Mouse (Mus musculus): Measurements from ENCODE around the gene Hnf1a.

Hnf1a gene

DNA sequence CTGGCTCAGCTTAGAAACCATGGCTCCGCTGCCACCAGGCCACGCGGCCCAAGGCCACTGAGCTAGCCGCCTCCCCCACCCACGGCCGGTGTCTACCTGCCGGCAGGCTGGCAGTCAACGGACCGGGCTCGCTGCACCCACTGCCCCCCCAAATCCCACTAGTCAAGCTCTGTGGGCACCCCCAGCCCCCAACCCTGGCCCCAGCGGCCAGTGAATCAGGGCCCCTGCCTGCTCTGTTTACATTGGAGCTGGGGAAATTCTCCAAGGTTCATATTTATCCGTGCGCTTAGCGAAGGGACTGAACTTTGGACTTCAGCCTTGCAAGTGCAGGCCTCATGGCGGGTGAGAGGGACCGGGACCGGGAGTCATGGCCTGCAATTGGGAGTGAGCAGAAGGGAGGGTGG lies at the start of gene Hnf1a:
Gene Hnf1a (minus strand): TSS at position 271 of the 404 bp plus-strand sequence.
- DNase-seq (ENCODE audit: low spot score in 2 of 2), result no peak

- DNase-seq (ENCODE audit: low spot score in 2 of 2), result no peak
Measured at GRCm38 (mm10) chr5:115018813-115019212, 47.9 kb upstream of the Hnf1a start.

GRCm38 (mm10) chr5:115018270-115018669 lies 47.4 kb upstream of the Hnf1a start:
- no peak for DNase-seq (ENCODE audit: low spot score in 2 of 2)

- DNase-seq (ENCODE audit: low spot score in 2 of 2), result no peak
Measured at GRCm38 (mm10) chr5:115015121-115015520, 44.2 kb upstream of the Hnf1a start.

DNA sequence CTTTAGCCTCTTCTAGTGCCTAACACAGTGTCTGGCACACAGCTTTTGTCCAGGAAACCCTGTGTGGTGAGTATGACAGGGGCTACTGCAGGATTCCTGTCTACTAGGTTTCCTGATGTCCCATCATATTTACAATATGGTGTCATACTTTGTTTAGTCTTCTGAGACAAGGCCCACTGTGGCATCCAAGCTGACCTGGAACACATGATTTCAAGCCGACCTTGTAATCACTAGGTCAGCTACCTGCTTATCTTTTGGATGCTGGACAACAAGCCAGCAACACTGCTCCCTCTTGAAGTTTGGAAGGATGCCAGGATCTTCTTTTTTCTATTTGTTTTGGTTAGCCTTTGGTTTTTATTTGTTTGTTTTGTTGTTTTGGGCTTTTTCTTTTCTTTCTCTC lies 43.7 kb upstream of the Hnf1a start:
- no peak for DNase-seq (ENCODE audit: low spot score in 2 of 2)

GRCm38 (mm10) chr5:115013436-115013835 lies 42.5 kb upstream of the Hnf1a start:
- no peak for DNase-seq (ENCODE audit: low spot score in 2 of 2)

GRCm38 (mm10) chr5:115011519-115012261 lies 40.8 kb upstream of the Hnf1a start:
- peak; percentile 42 to 50 for DNase-seq (ENCODE audit: low spot score in 2 of 2)

GRCm38 (mm10) chr5:115011217-115011518 lies 40.3 kb upstream of the Hnf1a start:
- no peak for DNase-seq (ENCODE audit: low spot score in 2 of 2)

DNA sequence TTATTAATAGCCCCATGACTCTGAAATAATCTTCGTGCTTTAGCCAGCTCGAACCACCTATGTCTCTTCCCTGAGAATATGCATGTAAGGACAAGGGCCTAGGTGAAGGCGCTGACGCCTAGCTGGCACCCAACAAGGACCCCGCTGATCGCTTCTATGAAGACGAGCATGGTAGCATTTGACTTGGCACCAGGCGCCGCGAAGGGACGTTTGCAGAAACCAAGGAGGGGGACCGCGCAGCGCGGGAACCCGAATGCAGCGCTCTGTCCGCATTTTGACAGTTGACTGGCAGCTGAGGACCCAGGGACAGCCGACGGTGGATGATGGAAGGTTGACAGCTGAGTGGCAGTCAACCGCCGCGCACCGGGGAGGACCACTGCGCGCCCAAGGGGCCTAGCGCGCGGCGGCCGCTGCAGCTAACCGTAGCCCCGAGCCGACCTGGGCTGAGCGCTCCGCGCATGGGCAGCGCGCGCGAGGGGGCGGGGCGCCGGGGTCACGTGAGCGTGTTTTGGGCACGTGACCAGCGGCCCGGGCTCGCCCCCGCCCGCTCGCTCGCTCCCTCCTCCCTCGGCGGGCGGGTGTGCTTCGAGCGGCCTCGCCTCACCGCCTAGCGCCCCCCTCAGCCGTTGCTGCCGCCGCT lies 39.8 kb upstream of the Hnf1a start, which contains the start of gene Sppl3:
Gene Sppl3 (plus strand): TSS at position 561 of the 640 bp plus-strand sequence.
- peak; percentile 96 to 98 for DNase-seq (ENCODE audit: low spot score in 2 of 2)

GRCm38 (mm10) chr5:115009961-115010360 lies 39.1 kb upstream of the Hnf1a start:
- no peak for DNase-seq (ENCODE audit: low spot score in 2 of 2)

DNA sequence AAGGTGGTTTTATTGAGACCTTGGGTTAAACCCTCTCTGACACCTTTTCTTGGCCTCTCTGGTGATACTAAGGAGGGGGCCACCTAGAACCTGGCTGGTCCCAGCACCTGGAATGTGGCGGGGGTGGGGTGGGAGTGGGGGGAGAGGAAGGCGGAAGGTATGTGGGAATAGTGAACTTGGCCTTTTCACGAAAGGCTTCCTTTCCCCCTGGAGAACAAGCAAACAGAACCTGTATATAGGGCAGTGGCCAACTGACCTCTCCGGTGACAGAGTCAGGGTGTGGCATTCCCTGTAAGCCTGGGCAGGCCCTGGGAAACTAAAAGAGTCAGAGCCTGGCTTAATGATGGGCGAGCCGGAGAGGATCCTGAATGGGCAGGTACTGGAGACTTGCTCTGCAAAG lies 38.2 kb upstream of the Hnf1a start:
- no peak for DNase-seq (ENCODE audit: low spot score in 2 of 2)

GRCm38 (mm10) chr5:115008307-115008706 lies 37.4 kb upstream of the Hnf1a start:
- DNase-seq (ENCODE audit: low spot score in 2 of 2), result no peak

GRCm38 (mm10) chr5:115007768-115008167 lies 36.9 kb upstream of the Hnf1a start:
- DNase-seq (ENCODE audit: low spot score in 2 of 2), result no peak

GRCm38 (mm10) chr5:115003224-115003873 lies 32.5 kb upstream of the Hnf1a start:
- no peak for DNase-seq (ENCODE audit: low spot score in 2 of 2)

DNA sequence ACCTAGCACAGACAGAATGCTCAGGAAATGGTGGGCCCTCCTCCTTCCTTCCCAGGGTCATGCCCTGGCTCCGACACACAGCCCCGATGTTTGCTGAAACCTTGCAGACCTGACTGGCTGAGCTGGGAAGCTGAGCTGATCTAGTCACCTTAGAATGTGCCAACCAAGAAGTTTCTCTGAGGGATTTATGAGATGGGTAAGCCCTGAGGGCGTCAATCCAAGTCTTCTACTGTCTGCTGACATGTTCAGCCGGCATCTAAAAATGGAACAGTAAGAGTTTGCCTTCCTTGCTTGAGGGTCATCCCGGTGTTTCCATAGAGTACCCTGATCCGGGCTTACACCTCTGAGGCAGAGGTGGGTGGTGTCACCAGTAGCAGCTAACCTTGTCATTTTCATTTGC lies 31.9 kb upstream of the Hnf1a start:
- DNase-seq (ENCODE audit: low spot score in 2 of 2), result no peak

- no peak for DNase-seq (ENCODE audit: low spot score in 2 of 2)
Measured at GRCm38 (mm10) chr5:115001464-115001863, 30.6 kb upstream of the Hnf1a start.

- DNase-seq (ENCODE audit: low spot score in 2 of 2), result no peak
Measured at GRCm38 (mm10) chr5:115000503-115000902, 29.6 kb upstream of the Hnf1a start.

DNA sequence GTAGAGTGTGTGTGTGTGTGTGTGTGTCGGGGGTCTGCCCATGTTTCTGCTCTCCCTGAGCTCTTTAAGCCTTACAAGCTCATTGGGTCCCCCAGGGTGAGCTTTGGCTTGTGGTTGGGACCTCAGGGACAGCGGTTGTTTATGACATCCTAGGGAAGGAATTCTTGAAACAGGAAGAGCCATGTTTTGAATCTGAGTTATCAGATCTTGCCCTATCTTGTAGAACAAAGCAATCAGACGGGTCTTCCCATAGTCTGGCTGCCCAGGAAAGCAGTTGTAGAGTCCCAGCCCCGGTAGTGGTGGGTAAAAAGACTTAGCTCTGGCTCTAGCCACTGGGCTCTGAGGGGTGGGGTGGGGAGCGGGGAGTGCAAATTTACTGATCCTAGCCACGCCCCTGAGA lies 26.4 kb upstream of the Hnf1a start:
- no peak for DNase-seq (ENCODE audit: low spot score in 2 of 2)

DNA sequence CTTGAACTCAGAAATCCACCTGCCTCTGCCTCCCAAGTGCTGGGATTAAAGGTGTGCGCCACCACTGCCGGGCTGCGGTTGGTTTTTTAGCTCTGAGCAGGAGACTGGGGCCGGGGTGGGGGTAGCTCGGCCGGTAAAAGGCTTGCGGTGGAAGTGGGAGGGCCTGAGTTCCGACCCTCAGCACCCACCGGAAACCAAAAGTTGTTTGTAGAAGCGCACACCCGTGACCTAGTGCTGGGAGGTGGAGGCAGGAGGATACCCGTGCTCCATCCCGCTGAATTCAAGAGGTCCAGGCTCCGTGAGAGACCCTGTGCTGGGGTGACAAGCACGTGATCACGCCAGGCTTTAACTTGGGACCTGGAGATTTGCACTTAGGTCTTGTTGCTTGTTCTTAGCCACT lies 25.6 kb upstream of the Hnf1a start:
- DNase-seq (ENCODE audit: low spot score in 2 of 2), result no peak

DNA sequence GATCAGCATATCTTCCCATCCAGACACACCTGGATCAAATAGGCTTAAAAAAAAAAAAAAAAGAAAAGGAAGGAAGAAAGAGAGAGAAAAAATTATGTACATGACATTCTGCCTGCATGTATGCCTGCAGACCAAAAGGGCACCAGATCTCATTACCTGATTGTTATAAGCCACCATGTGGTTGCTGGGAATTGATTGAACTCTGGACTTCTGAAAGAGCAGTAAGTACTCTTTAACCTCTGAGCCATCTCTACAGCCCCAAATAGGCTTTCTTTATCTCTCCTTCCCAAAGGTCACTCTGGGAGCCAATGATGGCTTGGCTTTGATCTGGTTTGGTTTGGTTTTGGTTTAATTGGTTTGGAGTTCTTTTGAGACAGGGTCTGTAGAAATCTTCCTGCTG lies 14.2 kb upstream of the Hnf1a start:
- no peak for DNase-seq (ENCODE audit: low spot score in 2 of 2)

DNA sequence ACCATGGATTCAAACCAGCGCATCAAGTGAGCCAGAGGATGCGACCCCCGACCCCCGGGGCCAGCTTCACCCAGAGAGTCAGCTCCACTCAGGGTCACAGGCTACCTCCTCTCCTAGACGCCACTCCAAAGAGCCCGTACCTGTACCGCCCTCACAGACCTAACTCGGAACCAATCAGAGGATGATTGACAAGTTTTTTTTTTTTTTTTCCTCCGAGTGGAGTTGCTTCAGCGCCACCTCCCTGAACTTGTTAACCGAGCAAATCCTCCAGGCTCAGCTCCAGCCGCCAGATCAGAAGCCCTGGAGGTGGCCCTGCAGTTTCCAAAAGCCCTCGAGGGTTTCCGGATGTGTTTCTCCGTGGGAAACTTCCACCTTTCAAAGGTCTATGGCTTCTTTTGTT lies 11.1 kb upstream of the Hnf1a start:
- no peak for DNase-seq (ENCODE audit: low spot score in 2 of 2)

DNA sequence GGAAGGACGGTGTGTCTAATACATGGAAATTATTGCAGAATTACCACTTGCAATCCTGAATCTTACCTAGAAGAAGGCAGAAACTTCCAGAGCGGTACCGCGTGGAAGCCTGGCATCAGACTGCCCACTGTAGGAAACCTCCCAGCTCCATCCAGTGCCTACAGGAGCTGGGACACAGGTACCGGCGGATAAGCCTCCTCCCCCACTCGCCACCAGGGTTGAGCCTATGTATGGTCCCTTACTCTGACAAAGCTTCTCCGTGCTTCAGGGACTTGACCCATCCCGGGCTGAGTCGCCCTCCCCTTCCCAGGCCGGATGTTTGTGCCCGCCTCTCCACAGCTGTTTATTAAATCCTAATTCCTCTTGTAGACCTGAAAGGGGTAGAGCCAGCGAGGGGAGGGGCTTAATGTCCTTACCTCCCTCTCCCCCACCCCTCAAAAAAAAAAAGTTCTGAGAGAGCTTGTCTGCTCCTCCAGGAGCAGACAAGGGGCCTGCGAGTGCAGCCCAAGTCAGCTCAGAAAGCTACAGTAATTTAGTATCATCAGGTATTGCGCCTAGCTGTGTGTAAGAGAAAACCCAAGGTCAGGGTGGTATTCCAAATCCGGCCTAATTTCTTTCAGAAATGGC lies 9.3 kb upstream of the Hnf1a start:
- DNase-seq (ENCODE audit: low spot score in 2 of 2), result no peak
